Mouse (Mus musculus): ENCODE data around the gene Gdpd5. TPM values are rescaled to one million over a fixed set of nuclear protein-coding genes. Genes with fewer than 3 reads are reported as not detected.
A peak's percentile ranks its signal among the peaks of the same experiment; 100 is the strongest.

Gdpd5 gene
- polyA plus RNA-seq, 1 experiment from 2014 or later, result 59.8 TPM

DNA sequence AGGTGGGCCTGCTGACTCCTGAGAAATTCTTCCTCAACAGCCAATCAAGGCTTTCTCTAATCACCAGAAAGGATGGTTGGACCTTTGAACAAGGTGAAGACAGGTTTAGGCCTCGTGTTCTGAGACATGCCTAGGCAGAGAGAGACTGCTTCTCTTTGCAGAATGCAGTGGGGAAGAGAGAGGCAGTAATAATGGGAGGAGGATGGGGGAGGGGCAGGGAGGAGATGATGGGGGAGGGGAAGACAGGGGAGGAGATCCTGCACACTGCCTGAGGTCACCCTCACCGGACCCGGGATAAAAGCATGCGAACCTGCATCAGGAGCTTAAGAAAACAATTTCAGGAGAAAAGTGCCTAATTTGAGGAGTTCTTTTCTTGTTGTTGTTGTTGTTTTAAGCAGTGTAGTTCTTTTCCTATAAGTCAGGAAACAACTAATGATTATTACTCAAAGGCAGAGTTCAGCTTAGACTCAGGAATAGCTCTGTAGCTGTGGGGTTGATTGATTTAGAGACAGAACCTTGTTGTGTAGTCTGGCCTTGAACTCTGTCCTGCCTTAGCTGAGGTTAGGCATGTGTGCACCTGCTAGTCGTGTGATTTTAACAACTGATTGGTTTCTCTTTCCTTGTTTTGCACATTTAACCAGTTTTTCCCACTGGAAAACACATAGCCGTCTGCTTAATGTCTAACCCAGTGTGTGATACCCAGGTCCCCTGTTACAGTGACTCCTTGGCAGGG, 30.0 kb downstream of the Gdpd5 start:
- WGBS, result 50% methylated on average over 6 of the region's 6 CpGs
- Histone ChIP-seq H3K9ac (no peak overlapping the region), H3K9me3 (no peaks in the 10 kb centered on the region), H3K4me2 (no peak overlapping the region), H3K27me3 (no peaks in the 10 kb centered on the region), H3K36me3 (peaks cover 64% of the 10 kb centered on the region), H3K27ac (replicated peaks) (0 out of 2 replicates have a peak overlapping the region, but pooled peaks have one; percentile 6), H3K4me1 (replicated peaks) (peaks cover 25% of the 10 kb centered on the region), H3K4me3 (no peak overlapping the region)
- no peak for ATAC-seq (ENCODE audit: low read depth)

- Histone ChIP-seq H3K36me3 (peaks cover 60% of the 10 kb centered on the region), H3K9ac (no peak overlapping the region), H3K9me3 (no peaks in the 10 kb centered on the region), H3K27me3 (no peaks in the 10 kb centered on the region), H3K4me1 (replicated peaks) (peaks cover 14% of the 10 kb centered on the region), H3K27ac (replicated peaks) (no peak overlapping the region), H3K4me3 (no peak overlapping the region), H3K4me2 (no peak overlapping the region)
- no peak for ATAC-seq (ENCODE audit: low read depth)
- 81% methylated on average over 4 of the region's 4 CpGs for WGBS
Measured at GRCm38 (mm10) chr7:99415045-99415444, 33.8 kb downstream of the Gdpd5 start.

DNA sequence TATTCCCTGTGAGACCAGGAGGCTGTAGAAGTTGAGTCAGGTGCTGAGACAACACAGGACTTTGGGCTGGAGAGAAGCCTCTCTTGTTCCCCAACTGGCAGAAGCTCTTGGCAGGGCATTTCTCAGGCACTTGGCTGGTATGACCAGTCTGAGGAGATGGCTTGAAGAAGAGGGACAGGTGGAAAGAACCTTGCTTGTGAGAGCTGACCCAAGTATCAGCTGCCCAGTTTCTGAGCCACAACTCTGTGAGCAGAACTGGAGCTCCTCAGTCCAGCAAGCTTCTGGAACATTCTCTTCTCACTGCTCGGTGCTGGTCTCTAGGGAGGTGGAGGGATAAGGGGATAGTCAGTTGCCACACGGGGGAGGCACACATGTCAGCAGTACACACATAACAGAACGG, 38.1 kb downstream of the Gdpd5 start:
- H3K9me3 ChIP-seq, result no peaks in the 10 kb centered on the region
- no peak overlapping the region for H3K4me2 ChIP-seq
- H3K9ac ChIP-seq, result no peak overlapping the region
- peaks cover 17% of the 10 kb centered on the region for H3K4me1 ChIP-seq (replicated peaks)
- WGBS, result 84% methylated on average over 3 of the region's 3 CpGs
- H3K27ac ChIP-seq (replicated peaks), result no peak overlapping the region
- H3K27me3 ChIP-seq, result no peaks in the 10 kb centered on the region
- ATAC-seq (ENCODE audit: low read depth), result no peak
- H3K36me3 ChIP-seq, result peaks cover 26% of the 10 kb centered on the region
- H3K4me3 ChIP-seq, result no peak overlapping the region

DNA sequence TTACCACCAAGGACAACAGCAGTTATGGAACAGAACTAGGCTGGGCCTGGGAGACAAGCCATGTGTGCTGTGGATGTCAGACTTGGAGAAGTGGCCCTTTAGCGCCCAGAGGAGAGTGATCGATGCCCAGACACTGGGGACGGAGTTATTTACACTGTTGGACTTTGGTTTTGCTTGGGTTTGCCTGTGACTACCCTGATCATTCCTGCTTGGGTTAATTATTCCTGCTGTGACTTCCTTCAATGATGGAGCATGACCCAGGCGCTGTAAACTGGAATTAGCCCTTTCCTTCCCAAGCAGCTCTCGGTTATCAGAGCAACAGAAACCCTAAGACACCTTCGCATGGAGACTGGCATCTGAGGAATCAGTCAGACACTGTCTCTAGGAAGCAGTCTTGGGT, 39.8 kb downstream of the Gdpd5 start:
- Histone ChIP-seq H3K36me3 (peaks cover 20% of the 10 kb centered on the region), H3K4me1 (replicated peaks) (peaks cover 33% of the 10 kb centered on the region), H3K4me2 (no peak overlapping the region), H3K9me3 (no peaks in the 10 kb centered on the region), H3K9ac (no peak overlapping the region), H3K27me3 (no peaks in the 10 kb centered on the region), H3K27ac (replicated peaks) (no peak overlapping the region), H3K4me3 (no peak overlapping the region)
- ATAC-seq (ENCODE audit: low read depth), result no peak
- 60% methylated on average over 6 of the region's 6 CpGs for WGBS

DNA sequence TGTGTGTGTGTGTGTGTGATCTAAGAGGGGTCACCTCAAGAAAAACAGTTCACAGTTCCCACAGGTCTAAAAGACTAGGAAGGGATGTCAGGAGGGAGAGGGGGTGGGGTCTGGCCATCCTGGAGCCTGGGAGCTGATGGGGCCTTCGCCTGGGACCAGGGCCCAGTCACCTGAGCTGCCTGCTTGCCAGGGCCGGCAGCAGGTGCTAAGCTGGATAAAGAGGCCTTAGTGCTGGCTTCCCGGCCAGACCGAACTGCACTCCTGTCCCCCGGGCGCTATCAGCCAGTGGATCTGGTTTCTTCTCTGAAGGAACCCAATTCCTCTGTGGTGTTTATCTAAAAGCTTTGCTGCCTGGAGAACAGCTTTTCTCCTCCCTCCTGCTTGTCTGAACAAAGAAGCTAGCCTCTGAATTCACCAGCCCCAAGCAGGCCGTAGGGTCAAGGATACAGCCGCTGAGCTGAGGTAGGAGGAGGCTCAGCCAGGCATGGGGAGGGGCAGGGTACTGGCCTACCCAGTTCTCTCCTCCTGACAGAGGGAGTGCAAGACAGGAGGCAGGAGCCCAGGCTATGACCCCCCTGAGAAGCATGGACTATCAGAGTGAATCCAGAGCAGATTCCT, 43.4 kb downstream of the Gdpd5 start:
- H3K36me3 ChIP-seq, result peaks cover 24% of the 10 kb centered on the region
- no peaks in the 10 kb centered on the region for H3K9me3 ChIP-seq
- H3K4me2 ChIP-seq, result no peak overlapping the region
- peaks cover 57% of the 10 kb centered on the region for H3K4me1 ChIP-seq (replicated peaks)
- peak overlapping the region; percentile 79 for H3K27ac ChIP-seq (replicated peaks)
- peak overlapping the region; percentile 53; the same call in 1 of the 2 replicates for H3K9ac ChIP-seq
- 33% methylated on average over 8 of the region's 8 CpGs for WGBS
- H3K4me3 ChIP-seq, result no peak overlapping the region
- ATAC-seq (ENCODE audit: low read depth), result 0 out of 2 replicates have a peak, but pooled peaks have one; percentile 7
- H3K27me3 ChIP-seq, result no peaks in the 10 kb centered on the region

GRCm38 (mm10) chr7:99425706-99426105, 44.5 kb downstream of the Gdpd5 start:
- H3K4me2 ChIP-seq, result no peak overlapping the region
- no peaks in the 10 kb centered on the region for H3K9me3 ChIP-seq
- H3K4me1 ChIP-seq (replicated peaks), result peaks cover 64% of the 10 kb centered on the region
- no peak overlapping the region for H3K4me3 ChIP-seq
- no peak for ATAC-seq (ENCODE audit: low read depth)
- H3K9ac ChIP-seq, result no peak overlapping the region
- no peaks in the 10 kb centered on the region for H3K27me3 ChIP-seq
- peaks cover 24% of the 10 kb centered on the region for H3K36me3 ChIP-seq
- 87% methylated on average over 4 of the region's 4 CpGs for WGBS
- H3K27ac ChIP-seq (replicated peaks), result peak overlapping the region; percentile 79

DNA sequence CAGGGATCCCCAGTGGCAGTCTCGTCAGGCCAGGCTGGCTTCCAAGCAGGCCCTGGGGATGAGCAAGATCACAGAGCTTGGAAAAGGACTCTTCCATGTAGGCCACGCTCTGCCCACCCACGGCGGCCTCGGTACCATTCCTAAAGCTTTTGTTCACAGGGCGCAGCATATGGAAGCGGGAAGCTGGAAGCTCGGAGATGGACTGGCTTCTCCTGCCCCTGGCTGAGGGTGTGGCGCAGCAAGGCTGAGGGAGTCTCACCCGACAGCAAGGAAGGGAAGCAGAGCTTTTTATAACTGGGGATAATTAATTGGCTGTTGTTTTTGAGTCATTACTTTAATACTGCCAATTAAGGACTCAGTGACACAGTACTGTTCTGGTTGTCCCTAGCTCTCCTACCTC, 45.8 kb downstream of the Gdpd5 start:
- Histone ChIP-seq H3K4me2 (no peak overlapping the region), H3K9ac (no peak overlapping the region), H3K36me3 (peaks cover 24% of the 10 kb centered on the region), H3K9me3 (no peaks in the 10 kb centered on the region), H3K27ac (replicated peaks) (peak overlapping the region; percentile 7; the same call in 1 of the 2 replicates), H3K27me3 (no peaks in the 10 kb centered on the region), H3K4me3 (no peak overlapping the region), H3K4me1 (replicated peaks) (peaks cover 67% of the 10 kb centered on the region)
- ATAC-seq (ENCODE audit: low read depth), result no peak
- 46% methylated on average over 10 of the region's 10 CpGs for WGBS

- Histone ChIP-seq H3K27me3 (no peaks in the 10 kb centered on the region), H3K36me3 (peaks cover 24% of the 10 kb centered on the region), H3K27ac (replicated peaks) (no peak overlapping the region), H3K9ac (no peak overlapping the region), H3K4me1 (replicated peaks) (peaks cover 73% of the 10 kb centered on the region), H3K4me3 (no peak overlapping the region), H3K4me2 (no peak overlapping the region), H3K9me3 (no peaks in the 10 kb centered on the region)
- 86% methylated on average over 3 of the region's 3 CpGs for WGBS
- ATAC-seq (ENCODE audit: low read depth), result no peak
Measured at GRCm38 (mm10) chr7:99427987-99428386, 46.8 kb downstream of the Gdpd5 start.

GRCm38 (mm10) chr7:99428836-99429235, 47.6 kb downstream of the Gdpd5 start:
- Histone ChIP-seq H3K27me3 (no peaks in the 10 kb centered on the region), H3K36me3 (peaks cover 24% of the 10 kb centered on the region), H3K4me2 (no peak overlapping the region), H3K27ac (replicated peaks) (no peak overlapping the region), H3K4me1 (replicated peaks) (peaks cover 67% of the 10 kb centered on the region), H3K9ac (no peak overlapping the region), H3K9me3 (no peaks in the 10 kb centered on the region), H3K4me3 (no peak overlapping the region)
- 87% methylated on average over 5 of the region's 5 CpGs for WGBS
- ATAC-seq (ENCODE audit: low read depth), result no peak

DNA sequence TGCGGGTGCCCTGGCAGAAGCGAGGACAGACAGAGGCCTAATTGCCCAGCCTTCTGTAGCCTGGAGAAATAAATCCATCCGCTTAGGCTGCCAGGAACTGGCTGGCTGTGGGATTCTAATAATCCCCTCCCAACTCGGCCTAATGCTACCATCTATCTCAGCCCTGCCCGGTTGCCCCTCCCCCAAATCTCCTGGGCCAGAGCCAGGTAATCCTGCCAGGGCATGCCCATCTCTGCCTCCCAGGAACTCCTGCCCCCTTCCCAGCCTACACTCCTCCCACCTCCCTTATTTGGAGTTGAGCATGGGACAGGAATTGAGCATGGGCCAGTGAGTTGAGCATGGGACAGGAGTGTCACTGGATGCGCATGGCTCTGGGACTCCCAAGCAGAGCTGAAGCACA, 48.6 kb downstream of the Gdpd5 start:
- 28% methylated on average over 6 of the region's 6 CpGs for WGBS
- Histone ChIP-seq H3K4me3 (no peak overlapping the region), H3K9me3 (no peaks in the 10 kb centered on the region), H3K4me1 (replicated peaks) (peaks cover 65% of the 10 kb centered on the region), H3K27me3 (no peaks in the 10 kb centered on the region), H3K36me3 (peaks cover 24% of the 10 kb centered on the region), H3K9ac (0 out of 2 replicates have a peak overlapping the region, but pooled peaks have one; percentile 19), H3K4me2 (no peak overlapping the region), H3K27ac (replicated peaks) (peak overlapping the region; percentile 49)
- peak; percentile 38; the same call in 1 of the 2 replicates for ATAC-seq (ENCODE audit: low read depth)

- H3K9ac ChIP-seq, result no peak overlapping the region
- H3K4me2 ChIP-seq, result no peak overlapping the region
- H3K4me3 ChIP-seq, result no peak overlapping the region
- H3K9me3 ChIP-seq, result no peaks in the 10 kb centered on the region
- peaks cover 22% of the 10 kb centered on the region for H3K36me3 ChIP-seq
- H3K27ac ChIP-seq (replicated peaks), result peak overlapping the region; percentile 38; the same call in 1 of the 2 replicates
- ATAC-seq (ENCODE audit: low read depth), result no peak
- H3K27me3 ChIP-seq, result no peaks in the 10 kb centered on the region
- H3K4me1 ChIP-seq (replicated peaks), result peaks cover 65% of the 10 kb centered on the region
- WGBS, result 72% methylated on average over 11 of the region's 11 CpGs
Measured at GRCm38 (mm10) chr7:99430246-99430645, 49.0 kb downstream of the Gdpd5 start.

- H3K27ac ChIP-seq (replicated peaks), result peak overlapping the region; percentile 71
- no peaks in the 10 kb centered on the region for H3K9me3 ChIP-seq
- H3K4me1 ChIP-seq (replicated peaks), result peaks cover 58% of the 10 kb centered on the region
- no peak for ATAC-seq (ENCODE audit: low read depth)
- 42% methylated on average over 14 of the region's 14 CpGs for WGBS
- peaks cover 10% of the 10 kb centered on the region for H3K36me3 ChIP-seq
- no peak overlapping the region for H3K4me3 ChIP-seq
- H3K4me2 ChIP-seq, result no peak overlapping the region
- H3K9ac ChIP-seq, result peak overlapping the region; percentile 59
- H3K27me3 ChIP-seq, result no peaks in the 10 kb centered on the region
Measured at GRCm38 (mm10) chr7:99432248-99432647, 51.0 kb downstream of the Gdpd5 start.
